Mouse (Mus musculus) cerebellum, adult 2 months (tissue): ENCODE data around the gene Tsc2.

Experiments used
- CTCF ChIP-seq: fragments of 200-500 bp; IDR thresholded peaks from 2 replicates; pipeline ENCODE4 v1.5.1; 2011; ENCODE audit warnings: low read depth, mild to moderate bottlenecking, control low read depth, low read length, moderate library complexity, borderline replicate concordance; ENCODE audit not compliant: insufficient read depth
- POLR2A ChIP-seq: fragments of 200-500 bp; IDR thresholded peaks from 2 replicates; pipeline ENCODE4 v1.6.1; 2011; ENCODE audit warnings: low read length, control low read depth, borderline replicate concordance; ENCODE audit not compliant: insufficient read depth

- TF ChIP-seq CTCF (no peak), POLR2A (no peak)
These were observed 68.8 kb downstream of the Tsc2 start for GRCm38 (mm10) chr17:24563638-24564037.
